Mouse (Mus musculus) gastrocnemius, adult 18-20 months (tissue): Measurements from ENCODE around the gene Pccb. TPM values are rescaled to one million over a fixed set of nuclear protein-coding genes. Genes with fewer than 3 reads are reported as not detected.

Experiments
- DNase-seq: peaks from one replicate; pipeline ENCODE4 v3.0.0; 2021; ENCODE audit warnings: low spot score
- total RNA-seq, 2 experiments: library from RNA; stranded (reverse); gene quantifications; 2 replicates each; pipeline ENCODE4 v1.2.3; 2021

The Pccb gene
- total RNA-seq, 2 experiments from 2014 or later: 58.9 to 62.4 TPM

DNA sequence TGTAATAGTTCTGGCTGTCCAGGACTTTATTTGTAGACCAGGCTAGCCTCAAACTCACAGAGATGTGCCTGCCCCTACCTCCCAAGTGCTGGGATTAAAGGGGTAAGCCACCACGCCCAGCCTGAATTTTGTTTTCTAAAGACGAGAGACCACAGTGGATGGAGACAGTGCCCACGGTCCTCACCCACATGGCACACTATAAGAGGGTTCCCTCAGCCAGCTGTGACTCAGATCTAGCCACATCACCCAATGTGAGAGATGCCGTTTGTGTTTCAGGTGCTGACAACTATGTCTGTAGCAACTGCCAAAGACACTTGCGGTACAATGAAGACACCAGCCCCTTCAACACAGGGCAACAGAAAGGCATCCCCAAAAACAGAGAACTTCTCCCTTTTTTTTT is 47.7 kb downstream of the Pccb start:
- no peak for DNase-seq

DNA sequence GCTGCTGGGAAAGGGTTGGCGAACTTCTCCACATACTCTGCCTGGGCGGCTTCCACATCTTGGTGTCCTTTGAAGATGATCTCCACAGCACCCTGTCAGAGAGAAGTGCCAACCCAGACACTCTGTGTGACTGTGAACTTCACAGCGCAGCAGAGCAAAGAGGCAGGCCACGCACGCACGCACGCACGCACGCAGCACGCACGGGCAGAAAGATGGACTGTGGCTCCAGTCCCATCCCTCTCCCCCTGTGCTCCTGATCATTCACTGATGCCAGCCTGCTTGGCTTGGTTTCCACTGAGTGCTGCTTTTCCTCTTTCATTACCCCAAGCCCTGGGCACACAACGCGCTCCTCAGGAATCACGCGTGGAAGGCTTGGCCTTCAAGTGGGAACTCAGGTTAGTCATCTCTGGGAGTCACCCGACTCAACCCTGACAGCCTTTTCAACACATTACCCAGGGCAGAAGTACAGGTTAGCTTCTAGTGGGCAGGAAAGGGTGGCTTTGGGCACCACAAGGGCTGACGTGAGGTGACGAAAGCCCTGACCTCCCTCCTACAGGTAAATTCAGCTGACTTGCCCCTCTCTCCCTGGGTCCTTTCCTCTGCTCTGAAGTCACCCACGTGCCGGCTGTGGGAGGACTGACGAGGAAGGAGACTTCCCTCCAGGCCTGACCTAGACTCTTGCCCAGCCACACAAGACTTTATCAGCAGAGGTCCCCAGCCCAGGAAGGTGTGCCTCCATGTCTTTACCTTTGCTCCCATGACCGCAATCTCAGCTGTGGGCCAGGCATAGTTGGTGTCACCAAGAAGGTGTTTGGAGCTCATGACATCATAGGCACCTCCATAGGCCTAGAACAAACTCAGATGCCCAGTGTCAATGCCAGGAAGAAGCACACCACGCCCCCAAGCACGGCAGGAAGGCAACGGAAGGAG is 50.1 kb downstream of the Pccb start:
- no peak for DNase-seq

GRCm38 (mm10) chr9:100982786-100983185 is 51.9 kb downstream of the Pccb start:
- no peak for DNase-seq

- peak; percentile 2 for DNase-seq
These were observed 55.4 kb downstream of the Pccb start for GRCm38 (mm10) chr9:100979260-100979659.

GRCm38 (mm10) chr9:100978666-100979065 is 56.0 kb downstream of the Pccb start:
- no peak for DNase-seq

- DNase-seq: no peak
These were observed 65.2 kb downstream of the Pccb start for GRCm38 (mm10) chr9:100969461-100969860.

- DNase-seq: no peak
These were observed 70.6 kb downstream of the Pccb start for GRCm38 (mm10) chr9:100964106-100964505.

- no peak for DNase-seq
These were observed 71.2 kb downstream of the Pccb start for GRCm38 (mm10) chr9:100963428-100963912.

DNA sequence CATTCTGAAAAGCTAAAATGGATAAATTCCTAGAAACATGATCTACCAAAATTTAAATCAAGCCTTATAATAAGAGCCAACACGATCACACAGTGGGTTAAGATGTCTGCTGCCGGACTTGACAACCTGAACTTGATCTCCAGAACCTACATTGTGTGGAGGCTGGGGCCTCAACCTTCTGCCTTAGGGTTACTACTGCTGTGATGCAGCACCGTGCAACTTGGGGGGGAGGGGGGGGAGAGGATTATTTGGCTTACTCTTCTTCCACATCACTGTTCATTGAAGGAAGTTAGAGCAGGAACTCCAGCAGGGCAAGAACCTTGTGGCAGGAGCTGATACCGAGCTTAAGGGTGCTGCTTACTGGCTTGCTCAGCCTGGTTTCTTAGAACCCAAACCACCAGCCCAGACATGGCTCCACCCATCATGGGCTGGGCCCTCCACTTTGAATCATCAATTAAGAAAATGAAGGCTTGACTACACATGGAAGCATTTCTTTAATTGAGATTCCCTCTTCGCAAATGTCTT is 71.7 kb downstream of the Pccb start:
- DNase-seq: no peak

DNA sequence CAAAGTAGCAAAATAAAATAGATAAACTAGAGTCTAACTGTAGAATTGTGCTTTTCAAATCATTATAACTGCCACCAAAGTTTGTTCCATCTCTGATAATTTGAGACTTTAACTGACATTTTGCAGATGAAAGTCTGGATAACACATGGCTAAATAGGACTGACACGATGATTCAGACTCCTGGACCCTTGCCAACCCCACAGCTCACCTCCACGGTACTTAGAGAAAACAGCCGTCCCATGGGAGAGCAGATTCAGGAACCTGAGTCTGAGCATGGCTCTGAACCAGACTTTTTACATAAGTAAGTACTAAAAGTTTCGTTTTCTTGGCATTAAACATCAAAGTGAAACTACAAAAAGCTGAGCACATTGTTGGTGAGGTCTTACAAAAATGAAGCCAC is 83.2 kb downstream of the Pccb start:
- DNase-seq: no peak

- no peak for DNase-seq
These were observed 89.9 kb downstream of the Pccb start for GRCm38 (mm10) chr9:100944677-100945365.

GRCm38 (mm10) chr9:100942042-100942441 is 92.7 kb downstream of the Pccb start:
- no peak for DNase-seq

Other genes starting within 250 kb of the Pccb start
- gene Msl2, start 39.2 kb upstream of the Pccb start, total RNA-seq: 10 to 100 TPM; 26.3 to 27.5 TPM
- 100 to 1,000 TPM; 167 to 176 TPM for gene Ppp2r3a, start 216.9 kb upstream of the Pccb start, total RNA-seq